Mouse (Mus musculus): ENCODE results near the gene Ms4a3.
A peak's percentile ranks its signal among the peaks of the same experiment; 100 is the strongest.

- TF ChIP-seq CTCF (IDR thresholded peaks at IDR 0.05; ENCODE audit: low read depth) (peak; percentile 77), EP300 (IDR thresholded peaks at IDR 0.05; ENCODE audit: low read depth) (no peak)
Observed at GRCm38 (mm10) chr19:11608172-11608571, 32.5 kb downstream of the Ms4a3 start.

Measured in liver, postnatal 0 days (tissue).